Mouse (Mus musculus) hindbrain, postnatal 0 days (tissue): ENCODE measurements around the gene Atp6v0d1. TPM values are rescaled to one million over a fixed set of nuclear protein-coding genes. Genes with fewer than 3 reads are reported as not detected.
A peak's percentile ranks its signal among the peaks of the same experiment; 100 is the strongest.

ENCODE experiments used
- ATAC-seq: fragments of 200-750 bp; cut with Nextera tagmentation; 2 replicates; pipeline ENCODE4 v1.8.0; 2017; ENCODE audit warnings: mild to moderate bottlenecking, moderate TSS enrichment, moderate library complexity
- DNase-seq: peaks from one replicate; pipeline ENCODE4 v3.0.0-alpha.2; 2015; ENCODE audit warnings: low spot score
- H3K27ac ChIP-seq: fragments of 300-500 bp; sonication (generic); 2 replicates; pipeline ENCODE4 v1.5.1; 2014; ENCODE audit warnings: mild to moderate bottlenecking
- H3K27me3 ChIP-seq: fragments of 300-500 bp; sonication (generic); 2 replicates; pipeline ENCODE4 v1.6.1; 2014; ENCODE audit warnings: low read length, mixed read lengths; ENCODE audit not compliant: insufficient read depth
- H3K36me3 ChIP-seq: fragments of 300-500 bp; sonication (generic); 2 replicates; pipeline ENCODE4 v1.6.1; 2014; ENCODE audit warnings: low read length, mixed read lengths; ENCODE audit not compliant: insufficient read depth
- H3K4me1 ChIP-seq: fragments of 300-500 bp; sonication (generic); 2 replicates; pipeline ENCODE4 v1.6.1; 2014; ENCODE audit warnings: antibody characterized with exemption, low read length, mixed read lengths; ENCODE audit not compliant: insufficient read depth
- H3K4me2 ChIP-seq: fragments of 300-500 bp; sonication (generic); 2 replicates; pipeline ENCODE4 v1.6.1; 2014; ENCODE audit warnings: low read depth, mild to moderate bottlenecking, low read length, moderate library complexity, mixed read lengths
- H3K4me3 ChIP-seq: fragments of 300-500 bp; sonication (generic); 2 replicates; pipeline ENCODE4 v1.5.1; 2014; ENCODE audit warnings: low read length
- H3K9ac ChIP-seq: fragments of 300-500 bp; sonication (generic); replicated peaks from 2 replicates; pipeline ENCODE4 v1.6.1; 2014; ENCODE audit warnings: mild to moderate bottlenecking, low read length, moderate library complexity, mixed read lengths
- H3K9me3 ChIP-seq: fragments of 300-500 bp; sonication (generic); 2 replicates; pipeline ENCODE4 v1.6.1; 2016; ENCODE audit warnings: low read length, mixed read lengths
- CTCF ChIP-seq: IDR thresholded peaks from 2 replicates; pipeline ENCODE4 v1.5.1; 2016; ENCODE audit warnings: antibody characterized with exemption, control low read depth, low read depth
- WGBS: fragments of 180-500 bp; shearing (Covaris S2); extraction: QIAGEN DNeasy Blood & Tissue Kit; methylation state at CpG from one replicate; pipeline ENCODE4 v1.1.7; 2014; 5-methylcytosine and 5-hydroxymethylcytosine counted together
- polyA plus RNA-seq: library from polyadenylated mRNA; unstranded; fragments of >200 nt; fragmentation: Nextera tagmentation; extraction: Ambion mirVana; gene quantifications from 2 replicates; pipeline ENCODE4 v1.2.1, GENCODE M21; 2015
- total RNA-seq: library from RNA; depleted of rRNA; stranded (reverse); fragments of >200 nt; gene quantifications from 2 replicates; pipeline ENCODE4 v1.2.3, GENCODE M21; 2014

Atp6v0d1 gene
- total and polyA plus RNA-seq, 2 experiments from 2014 or later = 249 to 289 TPM

DNA sequence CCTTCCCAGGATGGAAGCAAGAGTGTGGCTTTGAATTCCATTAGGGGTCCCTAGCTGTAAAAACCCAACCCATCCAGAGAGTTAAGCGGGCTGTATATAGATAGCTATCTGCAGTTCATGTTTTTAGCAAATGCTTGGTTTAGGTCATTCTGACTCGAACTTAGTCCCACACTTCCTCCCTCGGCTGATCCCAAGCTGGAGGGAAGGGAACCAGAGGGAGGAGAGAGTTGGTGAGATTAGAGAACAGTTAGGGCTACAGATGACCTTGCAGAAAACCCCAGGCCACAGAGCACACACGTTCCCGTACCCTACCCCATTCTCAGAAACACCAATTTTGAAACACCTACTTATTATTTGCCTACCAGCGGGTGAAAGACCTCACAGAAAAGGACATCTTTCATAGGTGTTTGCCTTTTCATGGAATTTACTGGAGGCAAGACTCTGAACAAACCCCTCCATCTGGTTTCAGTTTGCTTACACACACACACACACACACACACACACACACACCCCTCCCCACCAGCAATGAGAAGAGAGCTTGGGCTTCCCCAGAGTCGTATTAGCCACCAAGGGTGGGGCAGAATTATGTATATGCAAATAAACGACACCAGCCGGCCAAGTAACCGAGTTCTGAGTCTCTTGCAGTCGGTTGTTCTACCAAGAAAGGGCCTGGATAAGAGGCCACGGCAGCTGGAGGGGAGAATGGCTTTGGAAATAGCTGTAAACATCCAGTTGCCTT is 55.7 kb downstream of the Atp6v0d1 start:
- no peak for ATAC-seq
- no peaks in the 10 kb centered on the region for H3K4me1 ChIP-seq
- 56% methylated on average over 12 of the region's 12 CpGs for WGBS

DNA sequence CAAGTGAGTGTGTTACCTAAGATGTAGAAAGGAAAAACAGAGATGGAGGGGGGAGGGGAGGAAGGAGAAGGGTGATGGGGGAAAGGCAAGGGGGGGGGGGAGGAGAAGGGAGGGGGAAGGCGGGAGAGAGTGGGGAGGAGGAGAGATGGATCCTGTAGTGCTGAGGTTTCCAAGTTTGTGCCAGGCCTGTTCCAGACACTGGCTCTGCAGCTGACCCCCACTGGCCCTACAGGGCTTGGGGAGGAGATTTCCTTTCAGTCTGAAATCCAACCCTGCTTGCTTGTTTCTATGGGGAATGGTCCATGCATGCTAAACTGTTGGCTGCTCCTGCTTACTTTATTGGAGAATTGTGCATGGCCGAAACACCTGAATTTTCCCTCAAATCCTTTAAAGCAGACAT is 57.1 kb downstream of the Atp6v0d1 start:
- H3K36me3 ChIP-seq = no peaks in the 10 kb centered on the region
- no peak overlapping the region for H3K4me2 ChIP-seq
- no peaks in the 10 kb centered on the region for H3K4me1 ChIP-seq
- WGBS = 30% methylated on average over 1 of the region's 2 CpGs
- H3K9ac ChIP-seq = no peak overlapping the region
- TF ChIP-seq CTCF = no peak
- H3K27ac ChIP-seq = 0 out of 2 replicates have a peak overlapping the region, but pooled peaks have one; percentile 12
- H3K27me3 ChIP-seq = no peaks in the 10 kb centered on the region
- peak; percentile 50 for DNase-seq
- H3K9me3 ChIP-seq = no peaks in the 10 kb centered on the region
- H3K4me3 ChIP-seq = no peak overlapping the region
- ATAC-seq = peak; percentile 45; the same call in 1 of the 2 replicates

More for the DNA sequence above, 55.7 kb downstream of the Atp6v0d1 start:
- Histone ChIP-seq H3K9me3 (no peaks in the 10 kb centered on the region), H3K9ac (no peak overlapping the region), H3K36me3 (no peaks in the 10 kb centered on the region), H3K27ac (no peak overlapping the region), H3K4me3 (no peak overlapping the region), H3K27me3 (no peaks in the 10 kb centered on the region), H3K4me2 (no peak overlapping the region)
- no peak for TF ChIP-seq CTCF
- DNase-seq = no peak

DNA sequence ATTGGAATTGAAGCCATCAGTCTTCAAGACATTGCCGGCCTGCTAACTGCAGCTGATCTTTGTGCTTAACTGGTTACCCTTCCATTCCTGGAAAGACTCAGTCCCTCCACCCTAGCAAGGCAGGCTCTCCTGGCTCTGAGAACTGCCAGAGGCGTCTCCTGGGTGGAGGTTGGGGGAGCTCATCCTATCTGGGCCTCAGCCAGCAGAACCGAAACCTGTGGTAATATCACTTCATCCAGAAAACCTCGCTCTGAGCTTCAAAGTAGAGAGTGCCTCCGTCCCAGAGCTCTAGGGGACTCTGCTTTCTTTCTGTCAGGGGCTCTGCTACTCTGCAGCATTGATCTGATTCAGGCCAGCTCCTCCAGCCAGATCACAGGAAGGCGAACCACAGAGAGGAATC is 58.9 kb downstream of the Atp6v0d1 start:
- Histone ChIP-seq H3K4me2 (no peak overlapping the region), H3K9me3 (no peaks in the 10 kb centered on the region), H3K4me1 (no peaks in the 10 kb centered on the region), H3K36me3 (no peaks in the 10 kb centered on the region), H3K9ac (no peak overlapping the region), H3K4me3 (no peak overlapping the region), H3K27me3 (no peaks in the 10 kb centered on the region), H3K27ac (no peak overlapping the region)
- DNase-seq (no peak), ATAC-seq (no peak)
- no peak for TF ChIP-seq CTCF
- 77% methylated on average over 6 of the region's 6 CpGs for WGBS

DNA sequence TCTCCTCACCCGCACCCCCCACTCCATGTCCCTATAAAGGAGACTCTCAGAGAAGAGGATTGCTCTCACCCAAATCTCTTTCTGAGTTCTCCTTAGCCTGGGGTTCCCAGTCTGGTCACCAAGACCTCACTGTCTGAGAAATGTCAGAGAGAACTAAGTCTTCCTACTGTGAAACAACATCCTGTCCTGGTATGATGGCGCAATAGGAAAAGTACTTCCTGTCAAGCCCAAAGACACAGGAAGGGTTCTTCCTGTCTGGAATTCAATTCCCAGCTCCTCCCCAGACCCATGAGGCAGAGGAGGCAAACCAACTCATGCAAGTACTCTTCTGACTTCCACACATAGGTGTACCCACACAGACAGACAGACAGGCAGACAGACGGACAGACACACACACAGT is 61.2 kb downstream of the Atp6v0d1 start:
- Histone ChIP-seq H3K4me2 (no peak overlapping the region), H3K4me1 (no peaks in the 10 kb centered on the region), H3K36me3 (no peaks in the 10 kb centered on the region), H3K27ac (no peak overlapping the region), H3K4me3 (no peak overlapping the region), H3K9me3 (no peaks in the 10 kb centered on the region), H3K27me3 (no peaks in the 10 kb centered on the region), H3K9ac (no peak overlapping the region)
- ATAC-seq = no peak
- DNase-seq = no peak
- 95% methylated on average over 3 of the region's 3 CpGs for WGBS
- no peak for TF ChIP-seq CTCF

DNA sequence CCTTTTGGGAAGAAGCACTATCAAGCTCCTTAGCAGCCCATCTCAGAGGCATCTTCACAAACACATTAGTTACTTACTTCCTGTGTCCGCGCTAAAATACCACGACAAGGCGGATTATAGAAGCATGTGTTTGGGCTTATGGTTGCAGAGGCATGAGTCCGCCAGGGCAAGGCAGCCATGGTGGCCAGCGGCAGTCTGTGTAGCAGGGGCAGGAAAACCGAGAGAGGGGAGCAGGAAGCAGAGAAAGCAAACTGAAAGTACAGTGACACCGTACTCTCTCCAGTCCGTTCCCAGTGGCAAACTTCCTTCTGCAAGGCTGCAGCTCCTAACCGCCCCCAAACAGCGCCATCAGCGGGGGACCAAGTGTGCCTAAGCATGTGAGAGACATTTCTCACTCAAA is 66.1 kb downstream of the Atp6v0d1 start:
- no peak overlapping the region for H3K27ac ChIP-seq
- no peaks in the 10 kb centered on the region for H3K9me3 ChIP-seq
- ATAC-seq = no peak
- peaks cover 18% of the 10 kb centered on the region for H3K4me1 ChIP-seq
- no peaks in the 10 kb centered on the region for H3K36me3 ChIP-seq
- WGBS = 75% methylated on average over 12 of the region's 12 CpGs
- no peak overlapping the region for H3K9ac ChIP-seq
- H3K4me2 ChIP-seq = no peak overlapping the region
- H3K27me3 ChIP-seq = no peaks in the 10 kb centered on the region
- no peak for DNase-seq
- H3K4me3 ChIP-seq = no peak overlapping the region
- TF ChIP-seq CTCF = no peak

DNA sequence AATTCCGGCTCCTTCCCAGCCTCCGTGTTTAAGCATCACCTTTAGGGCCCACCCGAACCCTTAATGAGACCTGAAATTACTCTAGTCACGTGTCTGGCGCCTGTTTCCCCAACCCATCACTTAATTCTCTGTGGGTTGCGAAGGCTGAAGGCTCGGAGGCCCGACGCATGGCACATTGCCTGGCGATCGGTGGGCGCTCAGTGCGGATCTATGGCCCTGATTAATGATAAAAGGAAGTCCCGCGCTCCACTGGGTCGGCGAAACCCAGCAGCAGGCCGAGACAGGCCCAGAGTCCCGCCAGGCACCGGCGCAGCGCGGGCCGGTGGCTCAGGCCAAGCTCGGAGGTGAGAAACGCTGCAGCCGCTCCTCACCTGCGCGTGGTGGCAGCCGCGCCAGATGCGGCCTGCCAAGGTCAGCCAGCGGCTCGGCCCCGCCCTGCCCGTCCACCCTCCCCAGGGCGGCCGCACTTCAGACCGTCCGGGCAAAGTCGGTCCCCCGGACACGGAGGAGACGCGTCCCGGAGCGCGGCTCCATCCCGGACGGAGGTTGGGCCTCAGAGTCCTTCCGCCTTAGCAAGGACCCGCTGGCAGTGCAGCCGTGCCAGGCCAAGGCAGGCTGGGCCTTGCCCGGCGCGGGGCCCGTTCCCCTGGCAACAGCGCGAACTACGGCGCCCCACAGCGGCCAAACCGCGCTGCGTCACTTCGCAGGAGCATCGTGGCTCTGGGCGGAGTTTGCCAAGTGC is 69.2 kb downstream of the Atp6v0d1 start, which contains the start of gene Zdhhc1:
Gene Zdhhc1 (minus strand): TSS at position 464 of the 742 bp plus-strand sequence.
- TF ChIP-seq CTCF = peak; percentile 53
- under 1% methylated on average over 65 of the region's 68 CpGs for WGBS

More for the DNA sequence above, 69.2 kb downstream of the Atp6v0d1 start, which contains the start of gene Zdhhc1:
- peak within 1 kb of the TSS; percentile 89 for H3K4me3 ChIP-seq
- ATAC-seq (peak; percentile 91), DNase-seq (peak; percentile 93)
- H3K27ac ChIP-seq = peak within 1 kb of the TSS; percentile 89
- H3K27me3 ChIP-seq = no peaks in the 10 kb centered on the region
- no peaks in the 10 kb centered on the region for H3K36me3 ChIP-seq
- H3K9ac ChIP-seq = peak within 1 kb of the TSS; percentile 93
- peaks cover 18% of the 10 kb centered on the region for H3K4me1 ChIP-seq
- peak within 1 kb of the TSS; percentile 97 for H3K4me2 ChIP-seq
- H3K9me3 ChIP-seq = no peaks in the 10 kb centered on the region
